Mouse (Mus musculus) kidney, postnatal 36 days (tissue): ENCODE results near the gene Tmem266.

Source experiments
- DNase-seq, 2 experiments: peaks; one replicate each; pipeline ENCODE4 v3.0.0; 2021 to 2022; ENCODE audit warnings: mixed read lengths in 2 of 2

Gene Tmem266

DNA sequence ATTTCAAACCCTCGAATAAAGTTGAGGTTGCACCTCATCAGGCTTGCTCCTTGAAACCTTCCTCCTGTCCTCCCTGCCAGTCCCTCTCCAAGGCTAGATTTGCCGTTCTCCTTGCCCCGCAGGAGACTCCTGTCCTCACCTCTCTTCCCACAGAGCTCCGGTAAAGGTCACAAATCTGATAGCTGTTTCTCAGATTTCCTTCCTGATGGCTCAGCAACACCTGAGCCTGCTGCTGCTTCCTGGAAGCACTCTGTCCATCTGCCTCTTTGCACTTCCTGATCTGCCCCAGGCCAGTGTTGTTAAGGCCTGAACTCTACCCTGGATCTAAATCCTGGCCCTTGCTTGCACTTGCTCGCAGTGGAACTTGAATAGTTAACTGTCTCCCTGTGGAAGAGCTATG is 5.8 kb downstream of the Tmem266 start:
- DNase-seq = no peak

- DNase-seq = peak; percentile 21 to 25
These were observed 6.2 kb downstream of the Tmem266 start for GRCm38 (mm10) chr9:55332949-55333348.

DNA sequence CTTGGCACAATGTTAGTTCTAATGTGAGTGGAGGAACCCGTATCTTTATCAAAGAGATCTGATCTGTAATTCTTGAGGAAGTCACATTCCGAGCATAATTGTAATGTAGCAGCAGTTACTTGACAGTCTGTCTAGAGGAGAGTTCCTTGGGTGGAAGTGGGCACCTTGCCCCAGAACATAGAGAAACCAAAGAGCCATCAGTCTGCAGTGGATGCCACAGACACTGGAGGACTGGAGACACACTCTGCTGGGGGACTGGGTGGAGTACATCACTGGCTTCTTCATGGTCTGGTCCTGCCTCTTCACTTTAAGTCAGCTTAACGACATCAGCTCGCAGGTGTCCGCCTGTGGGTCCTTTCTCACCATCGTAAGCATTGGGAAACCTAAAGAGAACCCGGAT is 17.5 kb downstream of the Tmem266 start:
- no peak for DNase-seq

- DNase-seq = no peak
These were observed 18.6 kb downstream of the Tmem266 start for GRCm38 (mm10) chr9:55345332-55345731.

- no peak for DNase-seq
These were observed 22.0 kb downstream of the Tmem266 start for GRCm38 (mm10) chr9:55348664-55349063.

DNA sequence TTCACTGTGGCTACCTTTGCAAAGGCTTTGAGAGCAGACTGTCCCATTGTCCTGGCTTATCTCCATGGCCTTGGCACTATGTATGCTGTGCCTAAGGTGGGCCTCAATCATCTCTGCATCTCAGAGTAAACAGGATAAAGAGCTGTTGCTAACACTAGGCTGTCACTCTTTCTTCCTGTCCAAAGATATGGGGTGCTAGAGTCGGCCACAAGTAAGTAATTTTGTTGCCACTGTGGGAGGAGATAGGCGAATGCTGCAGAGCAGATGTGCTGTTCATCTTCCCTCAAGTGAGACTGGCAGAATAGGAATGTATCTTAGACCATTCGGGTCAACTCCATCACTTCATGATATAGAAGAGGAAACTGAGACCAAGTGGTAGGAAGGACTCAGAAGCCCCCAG is 28.0 kb downstream of the Tmem266 start:
- DNase-seq = no peak

GRCm38 (mm10) chr9:55355270-55355834 is 28.6 kb downstream of the Tmem266 start:
- no peak for DNase-seq

DNA sequence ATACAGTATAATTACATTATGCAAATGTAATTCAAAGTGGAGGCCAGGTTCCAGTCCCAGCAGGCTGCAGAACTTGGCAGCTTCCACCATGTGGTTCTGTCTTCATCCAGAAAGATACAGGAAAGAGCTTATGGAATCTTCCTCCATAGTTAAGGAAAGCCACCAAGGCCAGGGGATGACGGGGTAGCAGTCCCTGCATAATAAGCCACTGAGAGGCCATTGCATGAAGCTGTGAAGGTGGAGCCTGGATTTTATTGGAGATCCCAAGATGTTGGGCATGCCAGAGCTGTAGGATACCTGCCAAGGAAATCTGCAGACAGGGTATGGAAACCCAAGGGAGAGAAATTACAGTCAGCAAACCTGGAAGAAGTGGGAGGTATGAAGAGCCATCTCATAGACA is 30.5 kb downstream of the Tmem266 start:
- no peak for DNase-seq

DNA sequence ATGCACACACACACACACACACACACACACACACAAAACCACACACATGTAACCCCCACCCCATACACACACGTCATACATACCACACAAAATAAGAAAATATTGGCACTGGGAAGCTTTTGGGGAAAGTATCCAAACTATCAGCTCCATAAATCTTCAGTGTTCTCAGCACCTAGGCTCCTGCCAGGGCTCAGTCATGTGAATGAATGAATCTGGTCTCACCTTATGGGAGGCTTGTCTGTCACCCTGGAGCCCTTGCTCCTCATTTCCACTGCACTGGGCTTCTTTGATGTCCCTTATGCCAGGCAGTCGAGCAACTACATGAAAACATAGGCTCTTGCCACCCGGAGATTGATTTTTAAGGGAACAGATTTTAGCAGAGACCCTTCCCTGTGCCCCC is 33.7 kb downstream of the Tmem266 start:
- DNase-seq = no peak

GRCm38 (mm10) chr9:55360861-55361260 is 34.1 kb downstream of the Tmem266 start:
- DNase-seq = no peak

DNA sequence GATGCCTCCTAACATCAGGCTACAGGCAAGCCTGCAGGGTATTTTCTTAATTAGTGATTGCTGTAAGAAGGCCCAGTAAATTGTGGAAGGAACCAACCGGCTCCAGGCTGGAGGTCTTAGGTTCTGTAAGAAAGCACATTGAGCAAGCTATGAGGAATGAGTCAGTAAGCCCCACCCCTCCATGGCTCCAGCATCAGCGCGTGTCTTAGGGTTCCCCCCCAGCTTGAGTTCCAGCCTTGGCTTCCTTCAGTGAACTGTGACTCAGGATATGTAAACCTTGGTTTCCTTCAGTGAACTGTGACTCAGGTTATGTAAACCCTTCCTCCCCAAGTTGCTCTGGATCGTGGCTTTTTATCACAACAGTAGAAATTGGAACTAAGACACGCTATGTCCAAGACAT is 35.3 kb downstream of the Tmem266 start:
- DNase-seq = no peak

DNA sequence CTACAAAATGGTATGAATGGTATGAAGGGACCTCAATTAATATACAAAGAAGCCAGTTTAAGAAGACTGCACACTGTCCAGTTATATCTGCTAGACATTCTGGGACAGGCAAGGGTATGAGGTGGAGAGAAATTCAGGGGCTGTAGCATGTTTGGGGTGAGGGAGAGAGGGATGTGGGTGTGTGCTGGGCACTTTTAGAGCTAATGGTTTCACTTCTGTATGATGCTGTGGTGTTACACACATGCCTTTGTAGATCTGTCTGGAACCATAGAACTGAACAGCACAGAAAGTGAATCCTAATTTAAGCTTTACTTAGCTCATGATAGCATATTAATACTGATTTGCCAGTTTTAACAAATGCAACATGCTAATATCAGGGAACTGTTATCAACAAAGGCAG is 37.0 kb downstream of the Tmem266 start:
- DNase-seq = no peak

DNA sequence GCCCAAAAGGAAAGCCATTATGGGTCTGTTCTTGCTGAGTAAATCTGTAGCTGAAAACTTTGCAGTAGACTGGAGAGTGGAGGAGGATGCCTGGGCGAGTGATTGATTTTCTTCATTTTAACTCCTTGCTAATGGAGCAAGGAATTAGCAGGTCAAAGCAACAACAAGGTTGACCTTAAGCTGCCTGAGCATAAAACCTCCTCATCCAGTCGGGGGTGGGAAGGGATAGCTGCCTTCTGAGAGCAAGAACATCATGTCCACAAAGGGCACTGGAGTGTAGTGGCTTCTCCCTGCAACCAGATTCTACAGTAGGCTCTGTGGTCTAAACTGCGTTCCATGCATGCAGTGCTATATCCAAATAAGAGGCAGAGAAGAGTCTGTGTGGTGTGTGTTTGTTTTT is 41.3 kb downstream of the Tmem266 start:
- no peak for DNase-seq

DNA sequence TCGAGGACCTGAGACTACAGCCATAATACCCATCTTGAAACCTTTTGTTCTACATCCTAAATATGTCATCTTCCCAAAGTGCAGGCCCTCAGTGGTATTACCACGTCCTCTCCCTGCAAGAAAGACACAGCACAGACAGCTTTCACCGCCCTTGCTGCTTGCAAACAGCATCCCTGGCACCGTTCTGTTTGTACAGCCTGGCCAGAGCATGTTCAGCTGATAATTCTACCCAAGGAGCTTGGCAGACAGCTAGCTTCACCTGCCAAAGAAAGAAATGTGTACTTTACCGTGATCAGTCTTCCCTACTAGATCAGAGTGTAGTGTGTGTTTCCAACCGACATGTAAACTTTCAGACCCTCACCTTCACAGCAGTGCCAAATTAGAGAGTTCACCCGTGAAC is 45.2 kb downstream of the Tmem266 start:
- no peak for DNase-seq

- DNase-seq = no peak
These were observed 51.0 kb downstream of the Tmem266 start for GRCm38 (mm10) chr9:55377603-55378250.

- no peak for DNase-seq
These were observed 54.7 kb downstream of the Tmem266 start for GRCm38 (mm10) chr9:55381456-55381855.

DNA sequence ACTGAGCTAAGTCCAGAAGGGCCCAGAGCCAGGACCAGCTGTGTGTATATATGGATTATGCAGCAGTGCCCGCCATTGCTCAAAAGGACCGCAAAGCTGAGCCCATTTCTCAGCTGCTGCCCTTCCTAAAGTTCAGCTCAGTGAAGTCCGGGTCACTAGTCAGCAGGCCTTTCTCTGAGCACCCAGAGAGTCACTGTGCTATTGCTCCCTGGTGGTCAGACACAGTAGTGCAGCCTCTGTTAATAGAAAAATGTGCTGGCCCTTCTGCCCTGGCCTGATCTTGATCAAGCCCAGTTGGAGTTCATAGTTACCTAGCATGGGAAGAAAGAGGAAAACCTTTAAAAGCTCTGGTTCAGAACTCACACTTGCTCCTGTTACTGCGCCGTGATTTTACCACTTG is 55.7 kb downstream of the Tmem266 start:
- peak; percentile 14 to 73 for DNase-seq

- no peak for DNase-seq
These were observed 59.4 kb downstream of the Tmem266 start for GRCm38 (mm10) chr9:55386117-55386516.

GRCm38 (mm10) chr9:55387862-55388505 is 61.3 kb downstream of the Tmem266 start:
- DNase-seq = no peak

GRCm38 (mm10) chr9:55391909-55392658 is 65.4 kb downstream of the Tmem266 start:
- peak; percentile 54 to 83 for DNase-seq

DNA sequence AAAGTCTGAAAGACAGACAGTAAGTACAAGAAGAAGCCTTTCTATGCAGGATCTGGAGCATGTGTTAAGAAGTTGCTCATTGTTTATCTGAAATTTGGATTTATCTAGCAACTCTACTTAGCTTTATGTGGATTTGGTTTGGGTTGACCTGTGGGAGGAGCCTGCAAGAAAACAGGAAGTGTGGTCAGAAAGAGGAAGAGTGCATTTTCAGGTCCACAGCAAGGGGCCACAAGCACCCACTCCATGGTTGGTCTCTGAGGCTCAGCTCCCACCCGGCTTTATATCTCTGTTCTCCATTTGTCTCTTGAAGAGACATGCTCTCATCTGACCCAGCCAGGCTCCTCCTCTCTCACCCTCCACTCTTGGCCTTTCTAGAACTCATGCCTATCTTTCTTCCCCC is 68.9 kb downstream of the Tmem266 start:
- no peak for DNase-seq

DNA sequence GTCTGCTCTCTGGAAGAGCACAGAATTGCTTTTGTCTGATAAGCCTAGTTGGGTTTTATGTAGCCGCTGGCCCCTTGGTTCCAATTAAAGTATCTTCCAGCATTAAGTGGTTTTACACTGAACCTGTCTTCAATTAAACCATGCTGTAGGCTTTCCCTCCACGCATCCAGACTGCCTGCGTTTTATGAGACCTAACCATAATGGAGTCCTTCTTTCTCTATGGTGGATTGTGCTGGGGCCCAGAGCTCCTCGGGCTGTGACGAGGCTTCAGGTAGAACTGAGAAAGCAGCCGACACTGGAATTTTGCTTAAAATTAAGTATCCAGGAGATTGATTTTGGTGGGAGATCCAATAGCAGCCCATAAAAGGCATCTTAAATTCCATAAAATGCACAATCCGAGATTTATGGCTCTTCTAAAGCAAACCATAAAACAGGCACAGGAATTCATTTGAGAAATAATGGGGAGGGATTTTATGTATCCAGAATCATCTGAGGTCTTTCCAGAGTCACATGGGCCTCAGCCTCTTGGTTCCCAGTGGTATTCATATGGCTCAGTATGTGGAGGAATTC is 72.4 kb downstream of the Tmem266 start:
- no peak for DNase-seq

GRCm38 (mm10) chr9:55402276-55402675 is 75.6 kb downstream of the Tmem266 start:
- no peak for DNase-seq
